Mouse (Mus musculus) ES-E14 (cell line): Measurements from ENCODE around the gene Spata13. TPM values are rescaled to one million over a fixed set of nuclear protein-coding genes. Genes with fewer than 3 reads are reported as not detected.

ENCODE experiments used
- DNase-seq: peaks from one replicate; pipeline ENCODE4 v3.0.0-alpha.2; 2013; ENCODE audit warnings: low read depth, low spot score
- H3K27ac ChIP-seq: 2 replicates; pipeline ENCODE4 v1.5.1; 2012; ENCODE audit warnings: low read depth, mild to moderate bottlenecking, low read length, moderate library complexity, mixed read lengths; ENCODE audit not compliant: poor library complexity, insufficient read depth, severe bottlenecking
- H3K36me3 ChIP-seq: 2 replicates; pipeline ENCODE4 v1.6.1; 2012; ENCODE audit warnings: mild to moderate bottlenecking, low read length, moderate library complexity, mixed read lengths; ENCODE audit not compliant: control insufficient read depth, poor library complexity, insufficient read depth, severe bottlenecking
- H3K4me1 ChIP-seq, 2 experiments: fragments of 150-350 bp in 1 of 2; sonication (generic) in 1 of 2; 2 replicates each; pipeline ENCODE4 v1.6.1; 2012; ENCODE audit warnings: low read length in 2 of 2, mild to moderate bottlenecking in 1 of 2, mixed read lengths in 1 of 2; ENCODE audit not compliant: control insufficient read depth in 2 of 2, insufficient read depth in 2 of 2, poor library complexity in 1 of 2
- H3K4me3 ChIP-seq, 2 experiments: fragments of 150-350 bp in 1 of 2; sonication (generic) in 1 of 2; 2 replicates each; pipeline ENCODE4 v1.5.1; 2012; ENCODE audit warnings: low read length in 2 of 2, low read depth in 1 of 2, mild to moderate bottlenecking in 1 of 2, mixed read lengths in 1 of 2; ENCODE audit not compliant: insufficient read depth in 1 of 2, poor library complexity in 1 of 2, severe bottlenecking in 1 of 2
- H3K9ac ChIP-seq: 2 replicates; pipeline ENCODE4 v1.6.1; 2012; ENCODE audit warnings: low read depth, mild to moderate bottlenecking, low read length, mixed read lengths; ENCODE audit not compliant: poor library complexity, insufficient read depth, severe bottlenecking
- H3K9me3 ChIP-seq: fragments of 150-350 bp; sonication (generic); 2 replicates; pipeline ENCODE4 v1.6.1; 2012; ENCODE audit warnings: low read depth, mild to moderate bottlenecking, low read length; ENCODE audit not compliant: control insufficient read depth, insufficient read depth
- CHD2 ChIP-seq: IDR thresholded peaks from 2 replicates; pipeline ENCODE4 v1.6.1; 2014; ENCODE audit warnings: mild to moderate bottlenecking, low read depth, low read length, inconsistent platforms
- HCFC1 ChIP-seq: IDR thresholded peaks from 2 replicates; pipeline ENCODE4 v1.6.1; 2012; ENCODE audit warnings: low read length, inconsistent platforms, borderline replicate concordance; ENCODE audit not compliant: insufficient read depth
- MAFK ChIP-seq: IDR thresholded peaks from 2 replicates; pipeline ENCODE4 v1.6.1; 2014; ENCODE audit warnings: mild to moderate bottlenecking, low read depth, low read length, inconsistent platforms; ENCODE audit not compliant: insufficient read depth
- ZC3H11A ChIP-seq: IDR thresholded peaks from 2 replicates; pipeline ENCODE4 v1.6.1; 2012; ENCODE audit warnings: low read depth, mild to moderate bottlenecking, inconsistent platforms, low read length, borderline replicate concordance
- ZNF384 ChIP-seq: IDR thresholded peaks from 2 replicates; pipeline ENCODE4 v1.6.1; 2012; ENCODE audit warnings: low read depth, low read length, inconsistent platforms
- in situ Hi-C, 2 experiments: fragments of 600-800 bp; cut with MboI; formaldehyde crosslinking; loops; one replicate each; pipeline ENCODE4 v1.15.1; 2025; ENCODE audit warnings: low sequenced_read_pairs in 2 of 2, inconsistent platforms in 1 of 2; ENCODE audit not compliant: unreplicated experiment in 2 of 2
- total RNA-seq: library from RNA; depleted of rRNA; stranded (reverse); fragments of 300-350 nt; gene quantifications from 2 replicates; pipeline ENCODE4 v1.2.3, GENCODE M21; 2012

The Spata13 gene
- total RNA-seq, 1 experiment, result 14.9 TPM

DNA sequence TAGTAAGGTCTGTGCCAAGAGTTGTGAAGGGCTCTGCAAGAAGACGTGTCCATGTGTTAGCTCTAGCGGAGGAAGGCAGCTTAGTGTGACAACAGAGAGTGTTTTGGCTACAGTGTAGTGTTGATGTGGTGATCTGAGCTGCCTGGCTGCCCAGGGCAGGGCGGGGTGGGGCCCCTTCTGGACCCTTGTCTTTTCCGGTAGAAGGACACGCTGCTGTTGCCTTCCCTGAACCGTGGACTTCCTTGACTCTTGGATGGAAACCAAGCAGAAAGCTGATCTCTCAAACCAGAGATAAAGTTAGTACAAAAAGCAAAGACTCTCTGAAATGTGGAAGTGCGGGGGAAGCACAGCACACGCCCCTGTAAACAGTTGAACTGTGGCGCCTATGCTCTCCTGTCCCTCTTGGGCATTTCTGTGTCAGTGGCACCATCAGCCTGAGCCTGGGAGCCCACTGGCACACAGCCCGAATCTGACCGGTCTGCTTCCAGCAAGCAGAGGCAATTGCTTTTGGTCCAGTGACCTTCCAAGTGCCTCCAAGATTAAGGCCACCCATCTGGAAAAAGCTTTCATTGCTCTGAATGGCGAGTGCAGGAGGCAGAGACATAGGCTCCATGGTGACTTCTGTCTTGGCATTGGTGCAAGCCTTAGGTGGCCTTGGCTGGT, 48.7 kb downstream of the Spata13 start:
- H3K9me3 ChIP-seq, result no peaks in the 10 kb centered on the region
- TF ChIP-seq ZNF384, result no peak
- no peak for TF ChIP-seq ZC3H11A
- TF ChIP-seq MAFK, result no peak
- TF ChIP-seq HCFC1, result no peak
- no peak for TF ChIP-seq CHD2
- no peak for DNase-seq
- in situ Hi-C loops, result no loop called here
- no peak overlapping the region for H3K4me3 ChIP-seq
- H3K36me3 ChIP-seq, result no peaks in the 10 kb centered on the region; the same call in 1 of the 2 replicates
- no peak overlapping the region for H3K9ac ChIP-seq
- no peak overlapping the region for H3K27ac ChIP-seq
- H3K4me1 ChIP-seq, result peaks cover 0 to 6% of the 10 kb centered on the region in 2 experiments; a peak in 1 of 4 replicates

DNA sequence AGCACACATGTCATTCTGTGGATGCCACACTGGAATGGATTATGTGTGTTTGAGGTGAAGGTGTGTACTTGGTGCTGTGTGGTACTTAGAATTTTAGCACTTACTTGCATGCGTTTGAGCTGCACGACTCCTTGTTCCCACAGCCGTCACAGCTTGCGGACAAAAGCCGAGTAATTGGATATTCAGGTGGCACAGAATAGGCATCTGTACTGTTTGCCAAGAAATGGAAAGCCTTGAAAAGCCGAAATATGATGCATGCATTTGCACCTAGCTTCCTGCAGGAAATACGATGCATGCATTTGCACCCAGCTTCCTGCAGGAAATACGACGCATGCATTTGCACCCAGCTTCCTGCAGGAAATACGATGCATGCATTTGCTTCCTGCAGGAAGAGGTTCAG, 50.2 kb downstream of the Spata13 start:
- H3K4me3 ChIP-seq, result no peak overlapping the region
- in situ Hi-C loops, result no loop called here
- H3K9me3 ChIP-seq, result no peaks in the 10 kb centered on the region
- no peak overlapping the region for H3K27ac ChIP-seq
- no peak for DNase-seq
- no peak overlapping the region for H3K9ac ChIP-seq
- peaks cover 0 to 4% of the 10 kb centered on the region in 2 experiments; a peak in 1 of 4 replicates for H3K4me1 ChIP-seq
- no peaks in the 10 kb centered on the region; the same call in 1 of the 2 replicates for H3K36me3 ChIP-seq
- TF ChIP-seq HCFC1 (no peak), ZNF384 (no peak), ZC3H11A (no peak), CHD2 (no peak), MAFK (no peak)

DNA sequence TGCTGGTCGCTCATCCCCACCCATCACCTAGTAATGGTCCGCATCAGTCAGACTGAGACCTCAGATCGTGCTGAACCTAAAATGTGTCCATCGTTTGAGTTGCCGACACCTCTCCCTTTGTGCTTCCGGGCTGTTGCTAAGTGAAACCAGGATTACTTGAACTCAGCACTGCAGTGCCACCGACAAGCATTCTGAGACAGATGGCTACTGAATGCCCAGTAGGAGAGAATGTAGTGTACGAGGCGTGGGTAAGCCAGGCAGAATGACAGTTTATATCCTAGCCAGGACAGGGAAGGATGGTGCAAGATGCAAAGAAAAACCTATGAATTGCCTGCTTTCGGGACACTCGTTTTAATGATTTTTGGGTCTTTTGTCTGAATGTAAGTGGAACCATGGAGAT, 52.9 kb downstream of the Spata13 start:
- in situ Hi-C loops, result no loop called here
- no peak for TF ChIP-seq CHD2
- TF ChIP-seq MAFK, result no peak
- TF ChIP-seq ZNF384, result no peak
- TF ChIP-seq HCFC1, result no peak
- no peak for TF ChIP-seq ZC3H11A
- H3K36me3 ChIP-seq, result peaks cover 6% of the 10 kb centered on the region
- no peaks in the 10 kb centered on the region for H3K9me3 ChIP-seq
- peaks cover 0 to 4% of the 10 kb centered on the region in 2 experiments; a peak in 1 of 4 replicates for H3K4me1 ChIP-seq
- no peak overlapping the region for H3K4me3 ChIP-seq
- no peak for DNase-seq
- H3K9ac ChIP-seq, result no peak overlapping the region
- H3K27ac ChIP-seq, result no peak overlapping the region

DNA sequence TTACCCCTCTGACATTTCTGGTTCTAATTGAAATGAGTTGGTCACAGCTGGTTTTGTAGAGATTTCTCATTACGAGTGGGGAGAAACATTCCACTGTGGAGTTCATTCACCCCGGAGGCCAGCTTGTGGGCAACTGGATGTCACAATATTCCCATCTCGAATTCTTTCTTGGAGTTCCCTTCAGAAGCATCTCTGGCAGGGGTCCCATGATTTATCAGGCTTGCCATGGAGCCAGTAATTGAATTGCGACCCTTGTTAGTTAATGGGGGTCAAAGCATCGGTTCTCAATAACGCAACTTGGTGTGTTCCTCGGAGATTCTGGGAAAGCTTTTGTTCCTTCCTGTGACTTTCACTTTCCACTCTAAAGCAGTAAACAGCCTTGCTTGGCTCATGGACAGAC, 53.4 kb downstream of the Spata13 start:
- no peak overlapping the region for H3K9ac ChIP-seq
- no peaks in the 10 kb centered on the region for H3K9me3 ChIP-seq
- TF ChIP-seq ZNF384 (no peak), MAFK (no peak), CHD2 (no peak), ZC3H11A (no peak), HCFC1 (no peak)
- H3K27ac ChIP-seq, result no peak overlapping the region
- no peak for DNase-seq
- no peak overlapping the region for H3K4me3 ChIP-seq
- in situ Hi-C loops, result no loop called here
- H3K4me1 ChIP-seq, result peaks cover 0 to 3% of the 10 kb centered on the region in 2 experiments; a peak in 1 of 4 replicates
- H3K36me3 ChIP-seq, result peaks cover 9% of the 10 kb centered on the region
